Mouse (Mus musculus) neural tube, embryonic 12.5 days (tissue): ENCODE measurements around the gene S100a10. TPM values are rescaled to one million over a fixed set of nuclear protein-coding genes. Genes with fewer than 3 reads are reported as not detected.
A peak's percentile ranks its signal among the peaks of the same experiment; 100 is the strongest.

Source experiments
- ATAC-seq: fragments of 200-750 bp; cut with Nextera tagmentation; 2 replicates; pipeline ENCODE4 v1.8.0; 2017; ENCODE audit warnings: low read depth, mild to moderate bottlenecking, moderate TSS enrichment, moderate library complexity; ENCODE audit not compliant: low FRiP score
- H3K27ac ChIP-seq: fragments of 300-500 bp; sonication (generic); 2 replicates; pipeline ENCODE4 v1.5.1; 2016
- H3K27me3 ChIP-seq: fragments of 300-500 bp; sonication (generic); replicated peaks from 2 replicates; pipeline ENCODE4 v1.6.1; 2016; ENCODE audit warnings: mild to moderate bottlenecking
- H3K36me3 ChIP-seq: fragments of 300-500 bp; sonication (generic); 2 replicates; pipeline ENCODE4 v1.6.1; 2016; ENCODE audit warnings: mild to moderate bottlenecking
- H3K4me1 ChIP-seq: fragments of 300-500 bp; sonication (generic); 2 replicates; pipeline ENCODE4 v1.6.1; 2016
- H3K4me2 ChIP-seq: fragments of 300-500 bp; sonication (generic); replicated peaks from 2 replicates; pipeline ENCODE4 v1.6.1; 2016; ENCODE audit warnings: mild to moderate bottlenecking
- H3K4me3 ChIP-seq: fragments of 300-500 bp; sonication (generic); 2 replicates; pipeline ENCODE4 v1.5.1; 2016
- H3K9ac ChIP-seq: fragments of 300-500 bp; sonication (generic); 2 replicates; pipeline ENCODE4 v1.6.1; 2016; ENCODE audit warnings: mild to moderate bottlenecking
- H3K9me3 ChIP-seq: fragments of 300-500 bp; sonication (generic); 2 replicates; pipeline ENCODE4 v1.6.1; 2016; ENCODE audit warnings: mild to moderate bottlenecking
- WGBS: fragments of 180-500 bp; shearing (Covaris S2); methylation state at CpG from one replicate; pipeline ENCODE4 v1.1.7; 2016; 5-methylcytosine and 5-hydroxymethylcytosine counted together
- polyA plus RNA-seq: library from polyadenylated mRNA; unstranded; fragments of >200 nt; fragmentation: Nextera tagmentation; extraction: Ambion mirVana; gene quantifications from 2 replicates; pipeline ENCODE4 v1.2.1, GENCODE M21; 2016

The S100a10 gene
- 248 and 305 TPM in 2 replicates for polyA plus RNA-seq

DNA sequence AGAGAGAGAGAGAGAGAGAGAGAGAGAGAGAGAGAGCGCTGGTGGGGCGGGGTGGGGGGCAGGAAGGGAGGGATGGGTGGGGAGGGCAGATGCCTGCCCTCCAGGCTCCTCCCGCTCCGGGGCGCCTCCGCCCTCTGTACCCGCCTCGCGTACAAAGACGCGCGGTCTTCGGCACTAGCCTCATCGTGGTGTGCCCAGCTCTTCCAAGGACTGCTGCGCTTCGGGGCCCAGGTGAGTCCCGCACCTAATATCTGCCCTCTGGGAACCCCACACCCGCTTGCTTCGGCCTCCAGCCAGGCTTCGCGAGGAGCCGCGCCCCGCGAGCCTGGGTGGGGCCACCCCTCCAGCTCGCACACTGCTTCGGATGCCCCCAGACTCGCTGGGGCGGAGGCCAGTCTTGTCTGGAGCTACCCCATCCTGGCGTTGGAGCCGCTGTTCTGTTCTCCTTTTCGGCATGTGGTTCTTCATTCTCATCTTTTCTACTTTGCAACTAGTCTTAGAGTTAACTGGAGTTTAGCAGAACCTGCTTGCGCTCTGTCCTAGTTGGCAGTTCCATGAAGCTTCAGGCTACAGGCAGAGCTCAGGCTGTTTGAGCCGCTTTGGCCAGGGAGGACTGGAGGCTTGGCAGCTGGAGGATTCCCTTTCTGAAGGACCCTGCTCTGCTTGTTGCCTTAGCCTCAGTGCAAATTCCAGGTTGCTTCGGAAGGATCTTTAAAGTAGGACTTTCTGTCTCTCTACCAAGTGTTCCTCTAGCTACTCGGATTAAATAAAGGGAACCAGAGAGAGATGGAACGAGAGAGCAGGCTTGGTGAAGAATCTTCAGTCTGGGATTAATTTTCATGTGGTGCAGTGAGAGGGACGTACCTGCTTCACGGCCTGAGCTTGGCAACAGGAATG lies at the start of gene S100a10:
TSS of gene S100a10 (plus strand) at position 100 of the 897 bp plus-strand sequence.
- Histone ChIP-seq H3K36me3 (no peaks in the 10 kb centered on the region), H3K27me3 (peaks cover 8% of the 10 kb centered on the region), H3K27ac (peak within 1 kb of the TSS; percentile 37; the same call in 1 of the 2 replicates), H3K4me3 (peak within 1 kb of the TSS; percentile 49), H3K9me3 (no peaks in the 10 kb centered on the region), H3K9ac (peak within 1 kb of the TSS; percentile 66), H3K4me2 (peak within 1 kb of the TSS; percentile 89), H3K4me1 (peaks cover 7% of the 10 kb centered on the region; the same call in 1 of the 2 replicates)
- ATAC-seq: peak; percentile 80
- 4% methylated on average over 37 of the region's 39 CpGs for WGBS

DNA sequence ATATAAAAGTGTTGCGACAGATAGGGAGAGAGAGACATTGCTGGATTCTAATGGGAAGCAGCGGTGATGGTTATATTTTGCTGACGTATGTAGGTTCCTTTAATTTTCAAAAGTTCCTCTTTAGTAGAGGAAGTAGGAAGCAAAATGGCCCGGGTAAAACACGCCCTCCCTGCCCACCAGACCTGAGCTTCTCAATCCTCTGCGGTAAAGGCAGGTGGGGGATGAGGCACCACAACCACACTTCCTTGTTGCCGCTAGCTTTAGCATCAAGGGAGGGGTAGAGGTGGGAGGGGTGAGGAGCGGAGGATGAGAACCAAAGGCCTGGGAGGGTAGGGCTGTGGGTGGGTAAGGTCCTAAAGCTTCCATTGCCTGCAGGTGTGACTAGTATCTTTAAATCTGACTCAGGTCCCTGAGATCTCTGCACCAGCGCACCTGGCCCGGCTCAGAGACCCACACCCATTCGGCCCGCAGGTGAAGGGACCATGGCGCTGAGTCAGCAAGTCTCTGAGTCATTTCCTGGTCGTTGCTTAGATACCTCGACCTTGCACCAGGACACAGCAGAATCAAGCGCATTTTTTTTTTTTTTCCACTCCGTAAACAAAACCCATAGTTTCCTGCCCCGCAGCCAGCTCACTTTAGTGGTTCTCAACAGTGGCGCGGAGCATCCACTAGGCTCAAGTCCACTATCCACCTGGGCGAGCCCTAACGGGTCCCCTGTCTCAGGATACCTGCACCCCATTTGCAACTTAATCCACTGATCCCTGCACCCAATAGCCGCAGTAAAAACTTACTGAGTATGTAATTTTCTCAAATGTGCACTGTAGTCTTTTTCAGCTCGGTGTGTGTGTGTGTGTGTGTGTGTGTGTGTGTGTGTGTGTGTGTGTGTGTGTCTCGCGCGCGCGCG lies 48.7 kb upstream of the S100a10 start:
- H3K27me3 ChIP-seq: no peaks in the 10 kb centered on the region
- H3K4me2 ChIP-seq: no peak overlapping the region
- no peak overlapping the region for H3K9ac ChIP-seq
- no peak for ATAC-seq
- WGBS: 46% methylated on average over 30 of the region's 30 CpGs
- H3K27ac ChIP-seq: no peak overlapping the region
- no peaks in the 10 kb centered on the region for H3K4me1 ChIP-seq
- H3K9me3 ChIP-seq: 0 out of 2 replicates have a peak, but pooled peaks cover 4% of the 10 kb centered on the region
- H3K36me3 ChIP-seq: no peaks in the 10 kb centered on the region
- no peak overlapping the region for H3K4me3 ChIP-seq

DNA sequence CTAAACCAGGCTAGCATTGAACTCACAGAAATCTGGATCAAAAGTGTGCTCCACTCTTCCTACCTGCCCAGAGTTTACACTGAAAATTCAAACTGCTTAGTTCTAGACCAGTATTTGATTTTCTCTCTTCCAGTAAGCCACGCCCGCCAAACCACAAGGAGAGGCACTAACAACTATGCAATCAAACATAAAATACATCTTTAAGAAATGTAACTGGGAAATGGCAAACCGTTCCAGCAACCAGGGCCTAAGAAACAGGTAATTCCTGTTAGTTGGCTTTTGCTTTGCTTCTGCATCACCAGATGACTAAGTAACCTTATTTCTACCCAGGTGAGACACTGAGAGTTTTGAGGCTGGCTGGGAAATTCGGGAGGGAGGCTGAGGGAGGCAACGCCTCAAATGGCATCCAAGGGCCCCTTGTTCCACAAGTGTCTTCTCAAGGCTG lies 48.0 kb upstream of the S100a10 start:
- no peak overlapping the region for H3K9ac ChIP-seq
- no peak overlapping the region for H3K4me2 ChIP-seq
- no peaks in the 10 kb centered on the region for H3K27me3 ChIP-seq
- H3K4me1 ChIP-seq: no peaks in the 10 kb centered on the region
- H3K27ac ChIP-seq: no peak overlapping the region
- ATAC-seq: no peak
- H3K4me3 ChIP-seq: no peak overlapping the region
- 83% methylated on average over 5 of the region's 5 CpGs for WGBS
- no peaks in the 10 kb centered on the region for H3K36me3 ChIP-seq
- H3K9me3 ChIP-seq: 0 out of 2 replicates have a peak, but pooled peaks cover 4% of the 10 kb centered on the region

DNA sequence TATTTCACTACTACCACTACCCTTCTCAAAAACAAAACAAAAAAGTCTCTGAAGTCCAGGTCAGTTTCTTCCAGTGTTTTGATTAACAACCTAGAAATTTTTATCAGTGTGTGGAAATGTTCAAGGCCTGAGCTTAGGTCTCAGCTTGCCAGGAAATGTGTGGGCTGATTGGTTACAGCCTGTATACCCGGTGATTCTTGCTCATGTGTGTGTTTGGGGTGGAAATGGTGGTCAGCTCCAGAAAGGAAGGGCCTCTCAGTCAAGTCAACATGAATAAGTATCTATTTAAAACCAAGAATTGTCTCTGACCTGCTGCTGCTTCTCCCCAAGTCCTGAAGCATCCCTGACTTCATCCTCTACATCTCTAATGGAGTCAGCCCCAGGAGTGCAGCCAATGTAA lies 45.6 kb upstream of the S100a10 start:
- ATAC-seq: no peak
- H3K4me1 ChIP-seq: no peaks in the 10 kb centered on the region
- H3K36me3 ChIP-seq: no peaks in the 10 kb centered on the region
- H3K4me3 ChIP-seq: no peak overlapping the region
- 91% methylated on average over 1 of the region's 1 CpGs for WGBS
- no peak overlapping the region for H3K27ac ChIP-seq
- H3K9me3 ChIP-seq: no peaks in the 10 kb centered on the region
- no peaks in the 10 kb centered on the region for H3K27me3 ChIP-seq
- H3K4me2 ChIP-seq: no peak overlapping the region
- H3K9ac ChIP-seq: no peak overlapping the region

DNA sequence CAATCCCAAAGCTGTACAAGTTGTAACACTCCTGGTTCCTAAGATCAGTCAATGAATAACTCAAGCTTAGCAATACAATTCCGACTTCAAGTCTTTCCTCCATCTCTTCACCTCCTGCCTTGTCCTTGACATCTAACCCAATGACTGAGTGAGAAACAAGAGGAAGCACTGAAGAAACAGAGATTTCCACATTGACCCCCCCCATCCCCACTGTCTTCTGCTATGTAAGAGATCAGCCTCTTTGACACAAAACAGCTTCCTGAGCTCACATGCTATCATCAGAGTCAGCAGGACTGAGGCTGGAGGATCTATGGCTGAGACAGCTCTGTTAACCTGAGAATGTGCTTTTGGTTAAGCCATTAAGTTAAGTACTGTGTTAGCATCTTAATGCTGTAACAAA lies 43.8 kb upstream of the S100a10 start:
- WGBS: 82% methylated on average over 1 of the region's 1 CpGs
- Histone ChIP-seq H3K4me3 (no peak overlapping the region), H3K27ac (no peak overlapping the region), H3K27me3 (no peaks in the 10 kb centered on the region), H3K9ac (no peak overlapping the region), H3K4me1 (no peaks in the 10 kb centered on the region), H3K36me3 (no peaks in the 10 kb centered on the region), H3K4me2 (no peak overlapping the region), H3K9me3 (no peaks in the 10 kb centered on the region)
- no peak for ATAC-seq

DNA sequence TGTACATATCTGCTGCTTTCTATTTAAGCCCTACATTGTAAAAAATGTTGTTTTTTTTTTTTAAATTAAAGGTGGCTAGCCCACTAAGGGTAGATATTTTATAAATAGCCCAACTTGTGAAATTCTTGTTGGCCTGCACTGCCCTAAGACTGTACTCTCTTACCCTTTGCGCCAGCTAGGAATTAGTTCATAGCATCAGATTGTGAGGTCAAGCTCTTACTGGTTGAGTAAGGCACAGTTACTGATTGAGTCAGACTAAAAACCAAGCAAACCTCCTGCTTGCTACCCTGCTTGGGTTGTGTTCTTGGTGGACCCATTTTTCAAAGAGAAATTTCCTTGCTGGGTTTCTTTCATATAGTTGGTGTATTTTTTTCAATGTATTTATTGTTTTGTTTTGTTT lies 43.1 kb upstream of the S100a10 start:
- no peaks in the 10 kb centered on the region for H3K9me3 ChIP-seq
- no peak overlapping the region for H3K9ac ChIP-seq
- WGBS: 90% methylated on average over 1 of the region's 1 CpGs
- no peaks in the 10 kb centered on the region for H3K36me3 ChIP-seq
- H3K4me2 ChIP-seq: no peak overlapping the region
- no peak for ATAC-seq
- no peaks in the 10 kb centered on the region for H3K27me3 ChIP-seq
- no peak overlapping the region for H3K4me3 ChIP-seq
- no peak overlapping the region for H3K27ac ChIP-seq
- H3K4me1 ChIP-seq: no peaks in the 10 kb centered on the region

DNA sequence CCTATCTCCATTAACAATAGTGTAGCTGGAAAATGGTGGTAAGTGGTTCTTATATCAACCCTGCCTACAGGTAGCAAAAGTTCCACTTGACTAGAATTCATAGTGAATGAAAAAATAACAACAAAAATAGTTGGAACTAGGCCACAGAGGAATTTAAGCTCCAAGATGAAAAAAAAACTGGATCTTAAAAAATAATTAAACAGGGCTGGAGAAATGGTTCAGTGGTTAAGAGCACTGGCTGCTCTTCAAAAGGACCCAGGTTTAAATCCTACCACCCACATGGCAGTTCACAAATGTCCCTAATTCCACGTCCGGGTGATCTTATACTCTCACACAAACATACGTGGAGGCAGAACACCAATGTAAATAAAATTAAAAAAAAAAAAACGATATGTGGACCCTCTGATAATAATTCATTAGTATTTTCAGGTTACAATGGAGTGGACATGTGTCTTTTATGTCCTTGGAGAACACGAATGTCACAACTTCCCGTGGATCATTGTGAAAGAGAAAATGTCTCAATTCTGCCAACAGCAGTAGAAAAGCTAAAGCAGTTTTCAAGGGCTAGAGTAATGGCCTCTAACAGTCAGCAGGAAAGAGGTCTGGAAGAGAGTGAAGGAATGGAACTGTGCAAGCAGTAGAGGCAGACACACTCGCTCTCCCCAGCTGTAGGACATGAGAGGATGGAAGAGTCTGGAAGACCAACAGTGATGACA lies 42.3 kb upstream of the S100a10 start:
- 83% methylated on average over 7 of the region's 7 CpGs for WGBS
- H3K4me3 ChIP-seq: no peak overlapping the region
- no peak overlapping the region for H3K4me2 ChIP-seq
- no peak overlapping the region for H3K9ac ChIP-seq
- no peak overlapping the region for H3K27ac ChIP-seq
- H3K4me1 ChIP-seq: no peaks in the 10 kb centered on the region
- ATAC-seq: no peak
- H3K36me3 ChIP-seq: no peaks in the 10 kb centered on the region
- no peaks in the 10 kb centered on the region for H3K27me3 ChIP-seq
- no peaks in the 10 kb centered on the region for H3K9me3 ChIP-seq

DNA sequence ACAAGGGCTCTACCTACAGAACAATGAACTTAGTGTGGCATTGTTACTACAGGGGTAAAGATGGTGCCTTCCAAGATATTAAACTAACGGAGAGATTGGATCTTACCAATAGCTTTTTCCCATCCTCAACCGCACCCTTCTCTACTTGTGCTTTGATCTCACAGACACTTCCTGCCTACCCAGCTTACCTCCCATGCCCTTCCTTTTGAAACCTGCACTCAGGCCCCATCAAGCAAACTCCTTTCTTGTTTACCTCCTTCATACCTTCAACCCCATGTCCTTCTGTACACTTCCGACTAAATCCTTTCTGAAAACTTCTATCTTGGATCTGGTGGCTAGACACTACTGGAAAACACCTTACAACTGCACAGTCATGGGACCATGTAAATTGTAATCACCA lies 40.3 kb upstream of the S100a10 start:
- no peak overlapping the region for H3K4me3 ChIP-seq
- H3K27me3 ChIP-seq: no peaks in the 10 kb centered on the region
- ATAC-seq: no peak
- H3K9me3 ChIP-seq: no peaks in the 10 kb centered on the region
- H3K36me3 ChIP-seq: no peaks in the 10 kb centered on the region
- no peak overlapping the region for H3K9ac ChIP-seq
- no peaks in the 10 kb centered on the region for H3K4me1 ChIP-seq
- no peak overlapping the region for H3K4me2 ChIP-seq
- 95% methylated on average over 3 of the region's 3 CpGs for WGBS
- H3K27ac ChIP-seq: no peak overlapping the region

DNA sequence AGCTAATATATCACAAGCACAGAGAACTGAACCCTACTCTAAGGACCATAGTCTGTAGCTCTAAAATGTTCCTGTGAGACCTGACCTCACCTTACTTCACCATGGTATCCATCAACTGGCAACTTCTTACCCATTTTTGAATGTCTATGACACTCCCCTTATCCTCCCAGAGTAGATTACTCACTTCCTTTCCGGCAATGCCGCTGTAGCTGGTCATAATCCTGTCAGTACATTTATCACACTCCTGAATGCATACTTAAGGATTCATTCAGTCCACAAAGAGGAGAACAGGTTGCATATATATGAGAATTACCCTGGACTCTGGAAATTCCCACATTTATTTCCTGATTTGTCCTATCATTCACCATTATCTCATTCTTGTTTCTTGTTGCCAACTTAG lies 37.5 kb upstream of the S100a10 start:
- no peak overlapping the region for H3K9ac ChIP-seq
- no peak for ATAC-seq
- 78% methylated on average over 2 of the region's 2 CpGs for WGBS
- H3K27ac ChIP-seq: no peak overlapping the region
- H3K4me2 ChIP-seq: no peak overlapping the region
- no peaks in the 10 kb centered on the region for H3K27me3 ChIP-seq
- H3K4me3 ChIP-seq: no peak overlapping the region
- peaks cover 7% of the 10 kb centered on the region for H3K4me1 ChIP-seq
- H3K36me3 ChIP-seq: no peaks in the 10 kb centered on the region
- H3K9me3 ChIP-seq: no peaks in the 10 kb centered on the region

DNA sequence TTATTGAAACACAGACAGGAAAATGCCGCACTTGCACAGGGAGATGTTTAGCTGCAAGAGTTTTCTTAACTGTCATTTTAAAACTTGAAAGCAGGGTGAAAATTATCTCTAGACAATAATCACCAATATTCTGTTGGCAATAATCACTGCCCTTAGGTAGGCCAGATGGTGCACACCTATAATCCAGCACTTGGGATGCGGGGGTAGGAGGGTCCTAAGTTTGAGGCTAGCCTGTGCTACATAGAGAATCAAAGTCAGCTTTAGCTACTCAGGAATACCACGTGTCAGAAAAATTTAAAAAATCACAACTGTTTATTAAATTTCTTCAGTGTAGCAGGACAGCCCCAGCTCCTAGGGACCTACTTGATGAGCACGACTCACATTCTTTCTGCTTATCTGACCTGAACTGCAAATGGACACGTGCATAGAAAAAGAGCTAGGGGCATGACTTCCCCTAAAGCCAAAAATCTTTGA lies 35.0 kb upstream of the S100a10 start:
- H3K9me3 ChIP-seq: no peaks in the 10 kb centered on the region
- no peaks in the 10 kb centered on the region for H3K36me3 ChIP-seq
- no peak overlapping the region for H3K4me3 ChIP-seq
- WGBS: 57% methylated on average over 5 of the region's 5 CpGs
- no peaks in the 10 kb centered on the region for H3K27me3 ChIP-seq
- no peak overlapping the region for H3K9ac ChIP-seq
- H3K4me2 ChIP-seq: peak overlapping the region; percentile 74
- no peak overlapping the region for H3K27ac ChIP-seq
- ATAC-seq: peak; percentile 42
- peaks cover 7% of the 10 kb centered on the region for H3K4me1 ChIP-seq

DNA sequence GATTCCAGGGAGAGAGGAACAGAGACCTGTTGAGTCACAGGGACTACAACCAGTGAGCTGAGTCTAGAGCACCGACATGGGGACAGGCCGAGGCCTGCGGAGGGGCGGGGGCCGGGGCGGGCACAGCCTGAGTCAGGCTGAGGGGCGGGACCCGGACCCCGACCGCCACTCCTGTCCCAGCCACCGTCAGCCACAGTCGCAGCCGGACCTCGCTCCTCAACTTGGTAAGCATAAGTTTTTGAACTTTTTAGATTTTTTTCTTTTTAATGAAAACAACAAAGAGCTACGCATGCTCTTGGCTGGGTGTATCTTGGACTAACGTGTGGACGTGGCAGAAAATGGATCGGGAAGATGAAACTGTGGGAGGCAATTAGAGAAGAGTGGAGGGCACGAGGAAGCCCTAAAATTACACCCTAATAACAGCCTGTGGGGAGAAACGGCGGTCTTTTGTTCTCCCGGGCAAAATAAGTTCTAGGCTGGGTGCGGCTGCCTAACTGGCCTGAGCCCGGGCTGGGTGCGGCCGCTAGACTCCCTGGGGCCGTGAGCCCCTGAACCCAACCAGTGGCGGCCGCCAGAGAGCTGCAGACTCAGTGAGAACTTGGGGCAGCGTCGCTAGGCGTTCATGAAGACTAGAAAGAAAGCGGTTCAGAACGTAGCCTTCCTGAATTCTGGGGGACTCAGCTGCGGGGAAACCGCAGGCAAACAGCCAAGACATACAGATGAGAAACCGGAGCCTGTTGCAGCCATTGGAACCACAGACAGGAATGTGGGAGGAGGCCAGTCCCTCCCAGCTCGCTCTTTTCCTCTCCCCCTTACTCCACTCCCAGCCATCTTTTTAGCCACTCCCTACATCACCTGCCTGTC lies 34.3 kb upstream of the S100a10 start, which contains the start of gene S100a11:
TSS of gene S100a11 (plus strand) at position 159 of the 864 bp plus-strand sequence.
- H3K36me3 ChIP-seq: no peaks in the 10 kb centered on the region
- H3K4me3 ChIP-seq: peak within 1 kb of the TSS; percentile 43
- ATAC-seq: peak; percentile 90
- WGBS: under 1% methylated on average over 38 of the region's 38 CpGs
- H3K9me3 ChIP-seq: no peaks in the 10 kb centered on the region
- H3K4me1 ChIP-seq: peaks cover 7% of the 10 kb centered on the region
- peak within 1 kb of the TSS; percentile 44; the same call in 1 of the 2 replicates for H3K9ac ChIP-seq
- no peak within 1 kb of the TSS for H3K27ac ChIP-seq
- peak within 1 kb of the TSS; percentile 74 for H3K4me2 ChIP-seq
- H3K27me3 ChIP-seq: no peaks in the 10 kb centered on the region
